Mouse (Mus musculus): ENCODE data around the gene Cr2.
A peak's percentile ranks its signal among the peaks of the same experiment; 100 is the strongest.
"Not testable (repeated sequence)": the region's sequence is repeated elsewhere in the genome, so short reads cannot be mapped to it uniquely, and the experiment has no call there.

Cr2 gene

DNA sequence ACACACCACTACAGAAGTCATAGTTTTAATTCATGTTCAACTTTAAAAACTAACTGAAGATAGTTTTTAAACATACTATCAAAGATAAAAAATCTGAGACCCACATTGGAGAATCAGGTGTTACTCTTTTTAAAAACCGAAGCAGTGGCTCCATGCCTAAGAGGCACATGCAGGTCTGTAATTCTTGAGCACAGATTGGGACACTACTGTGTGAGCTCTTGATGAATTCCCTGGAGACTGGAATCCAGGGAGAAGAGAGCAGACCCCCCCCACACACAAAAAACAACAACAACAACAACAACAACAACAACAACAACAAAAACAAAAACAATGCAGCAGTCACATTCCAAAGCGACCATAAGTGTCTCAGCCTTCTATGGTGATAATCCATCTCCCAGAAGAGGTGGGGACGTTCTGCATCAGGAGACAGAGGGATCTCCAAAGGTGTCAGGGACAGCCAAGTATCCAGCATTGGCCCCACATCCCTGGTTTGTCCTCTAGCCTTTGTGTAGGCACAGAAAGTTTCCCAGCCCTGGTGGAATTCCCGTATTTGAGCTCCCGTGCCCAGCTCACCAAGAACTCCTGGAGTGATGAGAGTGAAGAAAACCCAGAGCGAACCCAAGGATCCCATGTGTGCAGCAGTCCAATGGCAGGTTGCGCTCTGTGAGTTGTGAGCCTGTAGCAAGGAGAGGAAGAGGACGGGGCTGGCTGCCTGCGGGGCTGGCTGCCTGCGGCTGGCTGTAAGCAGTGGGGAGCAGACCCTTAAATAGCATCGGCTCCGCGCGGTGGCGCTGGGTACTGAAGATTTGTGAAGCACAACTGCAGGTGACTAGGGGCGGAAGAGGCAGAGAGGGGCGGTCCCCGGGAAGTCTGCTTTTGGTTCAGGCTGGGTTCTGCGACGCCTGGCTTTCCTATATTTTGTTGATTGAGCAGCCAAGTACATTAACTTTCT, at the start of gene Cr2:
Gene Cr2 (minus strand): TSS at position 737 of the 952 bp plus-strand sequence.
- DNase-seq (ENCODE audit: low spot score in 2 of 2) = peak; percentile 29 to 63

- DNase-seq (ENCODE audit: low spot score in 2 of 2) = no peak
Measured at GRCm38 (mm10) chr1:195221781-195222180, 45.3 kb upstream of the Cr2 start.

- not testable (repeated sequence) for DNase-seq (ENCODE audit: low spot score in 2 of 2)
Measured at GRCm38 (mm10) chr1:195212851-195213250, 36.3 kb upstream of the Cr2 start.

DNA sequence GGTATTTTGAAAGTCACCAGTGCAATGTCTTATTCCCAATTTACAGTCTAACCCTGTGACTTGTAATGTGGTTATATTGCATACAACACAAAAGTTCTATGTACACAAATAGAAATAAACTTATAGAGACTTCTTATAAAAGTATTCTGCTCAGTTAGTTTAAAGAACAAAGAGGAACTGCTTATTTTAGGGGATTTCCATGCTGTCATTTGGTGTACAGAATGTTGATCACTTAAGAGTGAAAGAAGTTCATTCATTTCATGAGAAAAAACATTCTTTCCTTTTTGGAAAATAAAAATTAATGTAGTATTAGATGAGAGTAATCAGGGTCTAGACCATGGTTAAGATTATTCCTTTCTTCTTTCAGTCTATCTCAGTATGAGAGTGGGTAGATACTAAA, 8.2 kb upstream of the Cr2 start:
- DNase-seq (ENCODE audit: low spot score in 2 of 2) = no peak

DNA sequence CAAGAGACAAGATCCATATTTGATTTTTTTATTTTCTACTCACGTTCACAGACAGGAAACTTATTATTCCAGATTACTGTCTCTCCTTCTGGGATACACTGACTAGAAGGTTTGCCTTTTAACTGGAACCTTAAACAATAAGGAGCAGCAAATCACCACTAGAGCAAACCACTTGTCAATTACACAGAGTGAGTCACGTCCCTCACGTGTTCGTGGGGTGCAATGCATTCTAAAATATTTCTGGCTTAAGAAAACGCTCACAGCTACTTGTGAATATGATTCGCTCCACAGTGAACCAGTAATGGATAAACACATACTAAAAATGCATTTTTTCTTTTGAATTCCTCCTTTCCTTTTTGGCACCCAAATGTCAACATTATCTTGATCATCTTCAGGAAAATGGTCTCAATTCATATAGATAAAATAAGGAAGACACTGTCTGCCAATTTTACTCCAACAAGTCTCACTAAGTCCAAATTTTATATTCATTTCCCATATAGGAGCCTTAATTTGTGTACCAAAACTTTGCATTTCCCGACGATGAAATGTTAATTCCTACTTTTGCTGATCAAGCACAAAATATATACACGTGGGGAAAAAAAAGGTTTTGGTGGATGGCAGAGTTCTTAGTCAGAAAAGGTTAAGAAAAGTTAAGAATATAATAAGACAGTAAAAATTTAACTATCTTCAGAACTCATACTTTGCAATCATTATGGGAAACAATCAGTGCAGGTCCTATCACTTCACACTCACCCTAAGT, 11.3 kb downstream of the Cr2 start:
- no peak for DNase-seq (ENCODE audit: low spot score in 2 of 2)

DNA sequence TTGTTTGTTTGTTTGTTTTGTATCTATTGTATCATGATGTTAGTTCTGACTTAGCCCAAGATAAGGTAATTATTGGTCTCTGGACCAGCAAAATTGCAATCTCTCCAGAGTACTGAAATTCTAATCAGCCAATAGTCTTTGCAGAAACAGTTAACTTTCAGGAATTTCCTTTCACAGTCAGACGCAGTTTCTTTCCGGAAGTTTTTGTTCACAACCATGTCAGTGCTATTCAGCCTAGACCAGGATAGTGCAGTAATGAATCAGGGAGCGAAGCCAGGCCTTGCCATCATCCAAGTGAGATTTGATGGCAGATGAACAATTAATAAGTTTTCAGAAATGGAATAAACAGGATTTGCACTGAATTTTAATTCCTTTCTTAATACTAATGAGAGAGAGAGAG, 44.4 kb downstream of the Cr2 start:
- no peak for DNase-seq (ENCODE audit: low spot score in 2 of 2)

- no peak for DNase-seq (ENCODE audit: low spot score in 2 of 2)
Measured at GRCm38 (mm10) chr1:195131675-195132015, 44.9 kb downstream of the Cr2 start.

GRCm38 (mm10) chr1:195130953-195131674, 45.4 kb downstream of the Cr2 start, which contains the start of gene Cr1l:
TSS of gene Cr1l (minus strand) at chr1:195131586.
- DNase-seq (ENCODE audit: low spot score in 2 of 2) = peak; percentile 83 to 88

DNA sequence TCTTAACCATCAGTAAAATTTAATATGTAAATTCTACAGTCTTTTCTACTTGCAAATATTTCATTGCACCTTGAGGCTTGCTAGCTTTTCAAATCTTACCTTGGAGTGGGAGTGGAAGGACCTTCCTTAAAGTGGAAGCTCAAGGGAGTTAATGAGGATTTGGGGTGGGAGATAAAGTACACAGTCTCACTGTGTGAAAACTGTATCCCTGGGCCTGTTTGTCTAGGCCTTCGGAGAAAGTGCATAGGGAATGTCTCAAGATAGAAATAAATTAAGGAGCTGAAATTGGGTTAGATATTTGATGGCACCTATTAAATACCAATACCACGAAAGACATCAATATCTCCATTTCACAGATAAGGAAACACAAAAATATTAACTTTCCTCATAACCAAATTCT, 46.0 kb downstream of the Cr2 start:
- DNase-seq (ENCODE audit: low spot score in 2 of 2) = no peak

DNA sequence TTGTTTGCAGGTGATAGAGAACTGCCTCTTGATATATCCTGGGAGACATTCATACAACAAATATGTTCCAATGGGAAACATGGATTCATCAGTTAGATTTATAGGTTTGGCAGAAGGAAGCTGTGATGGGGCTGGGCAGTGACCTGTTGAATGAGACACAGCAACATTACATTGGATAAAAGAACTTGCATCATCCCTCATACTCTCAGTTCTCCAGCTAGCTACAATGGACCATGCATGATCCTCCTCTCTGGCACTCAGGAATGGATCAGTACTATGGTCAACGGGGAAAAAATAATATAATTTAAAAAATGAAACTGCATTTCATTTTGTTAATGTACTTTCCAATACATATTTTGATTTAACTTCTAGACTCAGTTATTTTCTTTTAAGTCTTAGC, 46.6 kb downstream of the Cr2 start:
- DNase-seq (ENCODE audit: low spot score in 2 of 2) = no peak

- DNase-seq (ENCODE audit: low spot score in 2 of 2) = no peak
Measured at GRCm38 (mm10) chr1:195114414-195114813, 62.1 kb downstream of the Cr2 start.

- no peak for DNase-seq (ENCODE audit: low spot score in 2 of 2)
Measured at GRCm38 (mm10) chr1:195113621-195114020, 62.9 kb downstream of the Cr2 start.

DNA sequence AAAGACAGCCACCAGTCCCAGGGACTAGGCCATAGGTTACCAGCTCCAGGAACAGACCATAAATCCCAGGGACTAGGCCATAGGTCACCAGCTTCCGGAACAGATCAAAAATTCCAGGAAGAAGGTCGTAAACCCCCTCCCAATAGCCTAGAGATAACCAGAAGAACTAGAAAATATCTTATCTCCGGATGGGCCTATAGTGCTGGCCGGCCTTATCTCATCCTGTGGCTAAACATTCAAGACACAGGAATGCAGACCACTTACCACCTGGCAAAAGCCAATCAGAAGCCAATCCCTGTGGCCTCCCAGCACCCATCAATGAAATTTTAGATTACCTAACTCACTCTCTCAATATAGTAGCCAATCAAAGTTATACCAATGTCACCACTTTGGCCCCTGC, 75.8 kb downstream of the Cr2 start:
- DNase-seq (ENCODE audit: low spot score in 2 of 2) = no peak

DNA sequence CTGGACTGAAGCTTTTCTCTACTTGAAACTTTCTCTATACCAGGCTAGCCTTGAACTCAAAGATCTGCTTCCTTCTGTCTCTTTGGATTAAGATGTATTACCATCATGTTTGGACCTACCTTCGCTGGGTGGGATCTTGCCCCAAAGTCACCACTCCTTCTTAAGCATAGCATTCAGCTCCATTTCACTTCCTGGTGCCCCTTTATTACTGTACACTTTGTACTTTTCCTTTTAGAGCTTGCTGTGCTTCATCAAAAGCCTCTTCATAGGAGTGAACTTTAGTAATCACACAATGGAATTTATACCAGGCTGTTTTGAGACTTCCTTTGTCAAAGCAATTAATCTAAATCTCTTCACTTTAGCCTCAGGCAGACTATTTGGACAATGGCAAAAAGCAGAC, 78.5 kb downstream of the Cr2 start:
- no peak for DNase-seq (ENCODE audit: low spot score in 2 of 2)

DNA sequence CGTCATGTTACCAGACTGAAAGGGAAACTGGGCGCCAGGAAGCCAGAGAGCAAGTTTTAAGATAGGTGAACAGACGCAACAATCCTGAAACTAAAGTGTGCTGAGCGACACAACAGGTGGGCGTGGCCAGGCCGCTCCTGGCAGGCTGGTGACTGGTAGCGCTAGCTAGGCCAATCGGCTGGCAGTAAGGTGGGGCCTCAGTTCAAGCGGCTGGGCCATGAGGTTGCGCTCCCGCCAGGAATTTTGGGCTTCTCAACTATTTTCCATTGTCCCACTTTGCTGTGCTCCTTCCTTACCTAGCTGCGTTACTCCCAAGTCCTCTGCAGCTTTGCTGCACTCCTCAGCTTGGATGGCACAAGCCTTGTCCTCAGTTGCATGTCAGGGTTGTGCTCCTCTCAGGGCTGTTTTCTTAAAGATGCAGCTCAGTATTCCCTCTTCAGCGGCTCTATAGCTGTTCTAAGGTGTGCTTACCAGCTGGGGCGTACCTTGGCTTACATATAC, 84.2 kb downstream of the Cr2 start, which contains the start of gene Cd46:
Gene Cd46 (minus strand): TSS at position 30 of the 501 bp plus-strand sequence.
- peak in 1 of 2 experiments; percentile 30 for DNase-seq (ENCODE audit: low spot score in 2 of 2)

DNA sequence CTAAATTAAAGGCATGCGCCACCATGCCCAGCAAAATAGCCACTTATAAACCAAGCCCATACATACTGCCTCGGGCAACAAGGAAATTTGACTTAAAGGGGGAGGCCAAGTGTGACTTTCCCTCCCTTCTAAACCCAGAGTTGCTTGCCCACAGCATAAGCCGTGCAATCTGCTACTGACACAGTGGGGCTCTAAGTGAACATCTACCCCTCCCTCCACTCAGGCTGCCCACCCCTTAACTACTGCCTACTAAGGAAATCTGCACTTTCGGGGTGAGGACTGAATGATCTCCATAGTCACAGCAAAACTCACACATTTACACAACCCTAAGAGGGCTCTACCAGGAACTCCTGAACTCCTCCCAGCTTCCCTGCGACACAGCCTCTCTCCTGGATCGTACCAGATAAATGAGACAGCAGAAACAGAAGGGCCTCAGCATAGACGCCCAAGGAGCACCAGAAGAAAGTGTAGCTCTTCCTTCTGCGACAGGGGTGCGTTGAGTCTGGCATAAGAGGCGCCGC, 84.8 kb downstream of the Cr2 start:
- no peak for DNase-seq (ENCODE audit: low spot score in 2 of 2)
